Mouse (Mus musculus) intestine, postnatal 0 days (tissue): ENCODE results near the gene Sema6d. TPM values are rescaled to one million over a fixed set of nuclear protein-coding genes. Genes with fewer than 3 reads are reported as not detected.

Experiments
- ATAC-seq: fragments of 200-750 bp; cut with Nextera tagmentation; 2 replicates; pipeline ENCODE4 v1.8.0; 2017; ENCODE audit warnings: mild to moderate bottlenecking, moderate TSS enrichment, moderate library complexity
- H3K27ac ChIP-seq: fragments of 300-500 bp; sonication (generic); 2 replicates; pipeline ENCODE4 v1.5.1; 2014; ENCODE audit warnings: mild to moderate bottlenecking, low read depth, low read length, moderate library complexity
- H3K27me3 ChIP-seq: fragments of 300-500 bp; sonication (generic); replicated peaks from 2 replicates; pipeline ENCODE4 v1.6.1; 2014; ENCODE audit warnings: low read length, mixed read lengths; ENCODE audit not compliant: control insufficient read depth, insufficient read depth
- H3K36me3 ChIP-seq: fragments of 300-500 bp; sonication (generic); 2 replicates; pipeline ENCODE4 v1.6.1; 2014; ENCODE audit warnings: mild to moderate bottlenecking, moderate library complexity; ENCODE audit not compliant: control insufficient read depth, insufficient read depth
- H3K4me1 ChIP-seq: fragments of 300-500 bp; sonication (generic); replicated peaks from 2 replicates; pipeline ENCODE4 v1.6.1; 2014; ENCODE audit warnings: antibody characterized with exemption, low read length, mixed read lengths; ENCODE audit not compliant: control insufficient read depth, insufficient read depth
- H3K4me2 ChIP-seq: fragments of 300-500 bp; sonication (generic); replicated peaks from 2 replicates; pipeline ENCODE4 v1.6.1; 2014; ENCODE audit warnings: low read depth, mild to moderate bottlenecking, moderate library complexity
- H3K4me3 ChIP-seq: fragments of 300-500 bp; sonication (generic); 2 replicates; pipeline ENCODE4 v1.5.1; 2014; ENCODE audit warnings: low read depth, low read length
- H3K9ac ChIP-seq: fragments of 300-500 bp; sonication (generic); 2 replicates; pipeline ENCODE4 v1.6.1; 2014; ENCODE audit warnings: mild to moderate bottlenecking, low read depth, low read length
- H3K9me3 ChIP-seq: fragments of 300-500 bp; sonication (generic); 2 replicates; pipeline ENCODE4 v1.6.1; 2016; ENCODE audit warnings: mixed run types; ENCODE audit not compliant: control insufficient read depth
- CTCF ChIP-seq: sonication (generic); IDR thresholded peaks from 2 replicates; pipeline ENCODE4 v1.5.1; 2016; ENCODE audit warnings: low read depth, mild to moderate bottlenecking, control low read depth, antibody characterized with exemption, moderate library complexity
- WGBS: fragments of 180-500 bp; shearing (Covaris S2); extraction: QIAGEN DNeasy Blood & Tissue Kit; methylation state at CpG from one replicate; pipeline ENCODE4 v1.1.7; 2014; 5-methylcytosine and 5-hydroxymethylcytosine counted together
- polyA plus RNA-seq: library from polyadenylated mRNA; unstranded; fragments of >200 nt; fragmentation: Nextera tagmentation; extraction: Ambion mirVana; gene quantifications from 2 replicates; pipeline ENCODE4 v1.2.1, GENCODE M21; 2015

Gene Sema6d
- polyA plus RNA-seq, 1 experiment from 2014 or later = 10.4 TPM

- Histone ChIP-seq H3K27me3 (no peaks in the 10 kb centered on the region), H3K4me1 (no peaks in the 10 kb centered on the region), H3K9ac (no peak overlapping the region), H3K27ac (no peak overlapping the region), H3K36me3 (no peaks in the 10 kb centered on the region), H3K9me3 (no peaks in the 10 kb centered on the region), H3K4me2 (no peak overlapping the region), H3K4me3 (no peak overlapping the region)
- TF ChIP-seq CTCF = no peak
- no peak for ATAC-seq
- 81% methylated on average over 2 of the region's 2 CpGs for WGBS
Observed at GRCm38 (mm10) chr2:124189271-124189670, 99.5 kb downstream of the Sema6d start.

DNA sequence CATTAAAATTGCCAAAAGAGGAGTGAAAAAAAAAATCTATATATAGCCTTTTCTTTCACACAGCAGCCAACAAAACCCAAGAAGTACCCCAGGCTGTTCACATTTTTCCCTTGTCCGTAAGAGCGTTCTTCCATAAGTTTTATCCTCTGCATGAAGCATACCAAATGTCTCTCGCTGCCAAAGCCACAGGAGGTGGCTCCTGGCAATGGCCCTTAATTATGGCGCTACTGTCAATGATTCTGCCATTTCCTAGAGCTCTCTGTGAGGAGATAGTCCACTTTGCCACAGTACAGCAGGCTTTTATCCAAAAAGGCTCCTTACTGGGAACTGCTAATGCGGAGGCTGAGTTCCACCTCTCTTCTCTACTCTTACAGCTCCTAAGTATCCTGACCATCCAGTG lies 104.3 kb downstream of the Sema6d start:
- H3K4me2 ChIP-seq = no peak overlapping the region
- no peak for TF ChIP-seq CTCF
- H3K27ac ChIP-seq = no peak overlapping the region
- H3K9me3 ChIP-seq = no peaks in the 10 kb centered on the region
- H3K4me1 ChIP-seq = no peaks in the 10 kb centered on the region
- ATAC-seq = no peak
- no peak overlapping the region for H3K9ac ChIP-seq
- 90% methylated on average over 5 of the region's 5 CpGs for WGBS
- no peak overlapping the region for H3K4me3 ChIP-seq
- no peaks in the 10 kb centered on the region for H3K27me3 ChIP-seq
- H3K36me3 ChIP-seq = no peaks in the 10 kb centered on the region

DNA sequence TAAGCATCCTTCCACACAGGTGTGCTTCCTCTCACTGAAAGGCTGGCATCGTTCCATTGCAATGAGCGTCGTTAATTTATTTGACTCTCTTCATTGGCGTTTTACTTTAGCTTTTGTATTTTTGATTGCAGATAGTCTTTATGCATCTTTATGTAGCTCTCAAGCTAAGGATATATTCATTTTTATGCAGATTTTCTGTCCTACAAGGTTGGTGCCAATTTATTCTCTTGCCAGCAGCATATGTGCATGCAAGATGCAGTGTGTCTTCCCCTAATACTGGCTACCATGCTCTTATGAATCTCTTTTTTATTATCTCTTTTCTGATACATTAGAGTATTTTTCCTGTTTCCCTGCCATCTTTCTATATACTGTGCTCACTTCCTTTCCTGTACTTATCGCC lies 111.7 kb downstream of the Sema6d start:
- Histone ChIP-seq H3K9ac (no peak overlapping the region), H3K27me3 (no peaks in the 10 kb centered on the region), H3K36me3 (no peaks in the 10 kb centered on the region), H3K4me1 (no peaks in the 10 kb centered on the region), H3K9me3 (no peaks in the 10 kb centered on the region), H3K4me3 (no peak overlapping the region), H3K27ac (no peak overlapping the region), H3K4me2 (no peak overlapping the region)
- no peak for ATAC-seq
- WGBS = 82% methylated on average over 5 of the region's 5 CpGs
- no peak for TF ChIP-seq CTCF

DNA sequence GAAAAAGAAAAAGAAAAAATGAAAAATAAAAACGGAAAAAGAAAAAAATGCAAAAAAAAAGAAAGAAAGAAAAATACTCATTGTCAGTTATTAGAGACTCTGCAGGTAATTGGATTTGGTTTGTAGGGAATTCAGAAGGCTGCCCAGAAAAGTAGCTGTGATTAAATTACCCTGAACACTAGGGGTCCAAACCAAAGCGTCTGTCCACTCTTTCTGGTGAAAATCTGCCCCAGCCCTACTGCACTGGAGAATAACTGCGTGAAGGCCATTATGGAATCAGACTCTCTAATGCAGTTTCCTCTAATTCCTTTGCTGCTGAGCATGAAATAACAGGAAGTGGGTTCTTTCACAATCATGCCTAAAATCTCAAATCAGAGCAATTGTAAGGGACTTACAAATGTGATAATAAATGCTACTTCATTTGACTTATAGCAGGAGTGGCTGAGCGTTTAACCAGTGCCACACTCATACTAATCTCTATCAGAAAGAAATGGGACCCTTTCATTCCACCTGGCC lies 112.8 kb downstream of the Sema6d start:
- H3K9me3 ChIP-seq = no peaks in the 10 kb centered on the region
- no peak overlapping the region for H3K4me3 ChIP-seq
- H3K9ac ChIP-seq = no peak overlapping the region
- no peaks in the 10 kb centered on the region for H3K27me3 ChIP-seq
- no peak overlapping the region for H3K4me2 ChIP-seq
- no peaks in the 10 kb centered on the region for H3K36me3 ChIP-seq
- no peaks in the 10 kb centered on the region for H3K4me1 ChIP-seq
- no peak overlapping the region for H3K27ac ChIP-seq
- TF ChIP-seq CTCF = no peak
- WGBS = 44% methylated on average over 4 of the region's 4 CpGs
- ATAC-seq = no peak

GRCm38 (mm10) chr2:124205811-124206210 lies 116.0 kb downstream of the Sema6d start:
- no peak overlapping the region for H3K4me2 ChIP-seq
- no peaks in the 10 kb centered on the region for H3K4me1 ChIP-seq
- WGBS = 77% methylated on average over 5 of the region's 5 CpGs
- H3K36me3 ChIP-seq = no peaks in the 10 kb centered on the region
- no peak for TF ChIP-seq CTCF
- ATAC-seq = no peak
- H3K9me3 ChIP-seq = no peaks in the 10 kb centered on the region
- H3K9ac ChIP-seq = no peak overlapping the region
- no peaks in the 10 kb centered on the region for H3K27me3 ChIP-seq
- H3K4me3 ChIP-seq = no peak overlapping the region
- H3K27ac ChIP-seq = no peak overlapping the region

- Histone ChIP-seq H3K4me3 (no peak overlapping the region), H3K27me3 (no peaks in the 10 kb centered on the region), H3K4me1 (no peaks in the 10 kb centered on the region), H3K27ac (no peak overlapping the region), H3K4me2 (no peak overlapping the region), H3K36me3 (no peaks in the 10 kb centered on the region), H3K9ac (no peak overlapping the region), H3K9me3 (no peaks in the 10 kb centered on the region)
- 59% methylated on average over 2 of the region's 2 CpGs for WGBS
- TF ChIP-seq CTCF = no peak
- ATAC-seq = no peak
Observed at GRCm38 (mm10) chr2:124208251-124208650, 118.5 kb downstream of the Sema6d start.

- ATAC-seq = no peak
- Histone ChIP-seq H3K27ac (no peak overlapping the region), H3K4me3 (no peak overlapping the region), H3K4me2 (no peak overlapping the region), H3K9me3 (no peaks in the 10 kb centered on the region), H3K27me3 (no peaks in the 10 kb centered on the region), H3K9ac (no peak overlapping the region), H3K36me3 (no peaks in the 10 kb centered on the region), H3K4me1 (no peaks in the 10 kb centered on the region)
- no peak for TF ChIP-seq CTCF
- WGBS = 63% methylated on average over 7 of the region's 7 CpGs
Observed at GRCm38 (mm10) chr2:124223559-124223958, 133.8 kb downstream of the Sema6d start.
